Mouse (Mus musculus) neural tube, embryonic 11.5 days (tissue): ENCODE results near the gene Batf3. TPM values are rescaled to one million over a fixed set of nuclear protein-coding genes. Genes with fewer than 3 reads are reported as not detected.

ENCODE experiments used
- ATAC-seq: fragments of 200-750 bp; cut with Nextera tagmentation; 2 replicates; pipeline ENCODE4 v1.8.0; 2017; ENCODE audit warnings: moderate number of reproducible peaks, mild to moderate bottlenecking, moderate TSS enrichment, moderate library complexity; ENCODE audit not compliant: insufficient read depth, low FRiP score, low TSS enrichment
- DNase-seq: peaks from one replicate; pipeline ENCODE4 v3.0.0-alpha.2; 2015; ENCODE audit warnings: low spot score
- H3K27ac ChIP-seq: fragments of 300-500 bp; sonication (generic); 2 replicates; pipeline ENCODE4 v1.5.1; 2014; ENCODE audit warnings: low read depth, mild to moderate bottlenecking, low read length
- H3K27me3 ChIP-seq: fragments of 300-500 bp; sonication (generic); 2 replicates; pipeline ENCODE4 v1.6.1; 2014; ENCODE audit warnings: mild to moderate bottlenecking, low read length, mixed read lengths; ENCODE audit not compliant: control insufficient read depth, insufficient read depth
- H3K36me3 ChIP-seq: fragments of 300-500 bp; sonication (generic); 2 replicates; pipeline ENCODE4 v1.6.1; 2014; ENCODE audit warnings: mild to moderate bottlenecking, low read length, moderate library complexity, mixed read lengths; ENCODE audit not compliant: control insufficient read depth, insufficient read depth
- H3K4me1 ChIP-seq: fragments of 300-500 bp; sonication (generic); 2 replicates; pipeline ENCODE4 v1.6.1; 2014; ENCODE audit warnings: low read length, mixed read lengths; ENCODE audit not compliant: control insufficient read depth, insufficient read depth
- H3K4me2 ChIP-seq: fragments of 300-500 bp; sonication (generic); 2 replicates; pipeline ENCODE4 v1.6.1; 2014; ENCODE audit warnings: low read depth, mild to moderate bottlenecking, moderate library complexity
- H3K4me3 ChIP-seq: fragments of 300-500 bp; sonication (generic); 2 replicates; pipeline ENCODE4 v1.5.1; 2014; ENCODE audit warnings: low read depth, low read length
- H3K9ac ChIP-seq: fragments of 300-500 bp; sonication (generic); 2 replicates; pipeline ENCODE4 v1.6.1; 2014; ENCODE audit warnings: mild to moderate bottlenecking, low read length
- H3K9me3 ChIP-seq: fragments of 300-500 bp; sonication (generic); 2 replicates; pipeline ENCODE4 v1.6.1; 2016; ENCODE audit warnings: low read length; ENCODE audit not compliant: control insufficient read depth
- WGBS: fragments of 180-500 bp; shearing (Covaris S2); extraction: QIAGEN DNeasy Blood & Tissue Kit; methylation state at CpG from one replicate; pipeline ENCODE4 v1.1.7; 2014; 5-methylcytosine and 5-hydroxymethylcytosine counted together
- polyA plus RNA-seq: library from polyadenylated mRNA; unstranded; fragments of >200 nt; fragmentation: Nextera tagmentation; extraction: Ambion mirVana; gene quantifications from 2 replicates; pipeline ENCODE4 v1.2.1, GENCODE M21; 2014

Gene Batf3
- polyA plus RNA-seq, 1 experiment from 2014 or later, result 4.8 TPM

- Histone ChIP-seq H3K27me3 (no peaks in the 10 kb centered on the region), H3K4me3 (no peak overlapping the region), H3K4me2 (no peak overlapping the region), H3K36me3 (no peaks in the 10 kb centered on the region), H3K27ac (no peak overlapping the region), H3K9me3 (no peaks in the 10 kb centered on the region), H3K4me1 (no peaks in the 10 kb centered on the region), H3K9ac (no peak overlapping the region)
- WGBS, result 82% methylated on average over 7 of the region's 7 CpGs
- ATAC-seq (no peak), DNase-seq (no peak)
Measured at GRCm38 (mm10) chr1:191114868-191115267, 17.2 kb downstream of the Batf3 start.

GRCm38 (mm10) chr1:191115514-191116238 is 18.0 kb downstream of the Batf3 start:
- Histone ChIP-seq H3K9ac (no peak overlapping the region), H3K4me3 (no peak overlapping the region), H3K36me3 (no peaks in the 10 kb centered on the region), H3K4me2 (no peak overlapping the region), H3K27ac (no peak overlapping the region), H3K9me3 (no peaks in the 10 kb centered on the region), H3K27me3 (no peaks in the 10 kb centered on the region), H3K4me1 (no peaks in the 10 kb centered on the region)
- DNase-seq, result no peak
- ATAC-seq, result no peak
- 77% methylated on average over 11 of the region's 11 CpGs for WGBS

DNA sequence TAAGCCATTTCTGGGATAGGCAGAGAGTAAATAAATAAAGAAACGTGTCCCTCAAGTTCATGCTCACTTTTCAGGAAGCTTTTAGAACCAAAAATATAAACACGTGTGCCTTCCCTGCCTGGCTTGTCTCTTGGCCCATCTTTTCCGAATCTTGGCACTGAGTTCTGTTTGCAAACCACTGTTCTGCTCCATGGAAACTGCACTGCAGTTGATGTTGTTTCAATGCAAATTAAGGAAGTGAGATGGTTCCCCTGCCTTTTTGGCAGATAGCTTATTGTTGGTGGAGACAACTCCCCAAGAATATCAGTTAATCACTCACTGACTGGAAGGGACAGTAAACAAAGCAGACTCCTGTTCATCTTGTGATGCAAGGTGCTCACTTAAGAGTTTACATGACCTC is 25.1 kb downstream of the Batf3 start:
- Histone ChIP-seq H3K4me3 (no peak overlapping the region), H3K9ac (no peak overlapping the region), H3K27me3 (0 out of 2 replicates have a peak, but pooled peaks cover 4% of the 10 kb centered on the region), H3K9me3 (no peaks in the 10 kb centered on the region), H3K4me1 (no peaks in the 10 kb centered on the region), H3K4me2 (no peak overlapping the region), H3K27ac (no peak overlapping the region), H3K36me3 (no peaks in the 10 kb centered on the region)
- 79% methylated on average over 3 of the region's 3 CpGs for WGBS
- no peak for ATAC-seq
- DNase-seq, result no peak

- ATAC-seq (no peak), DNase-seq (no peak)
- Histone ChIP-seq H3K9me3 (no peaks in the 10 kb centered on the region), H3K9ac (no peak overlapping the region), H3K4me1 (no peaks in the 10 kb centered on the region), H3K4me2 (no peak overlapping the region), H3K27ac (no peak overlapping the region), H3K27me3 (0 out of 2 replicates have a peak, but pooled peaks cover 4% of the 10 kb centered on the region), H3K36me3 (no peaks in the 10 kb centered on the region), H3K4me3 (no peak overlapping the region)
- 88% methylated on average over 2 of the region's 2 CpGs for WGBS
Measured at GRCm38 (mm10) chr1:191123696-191124095, 26.0 kb downstream of the Batf3 start.

DNA sequence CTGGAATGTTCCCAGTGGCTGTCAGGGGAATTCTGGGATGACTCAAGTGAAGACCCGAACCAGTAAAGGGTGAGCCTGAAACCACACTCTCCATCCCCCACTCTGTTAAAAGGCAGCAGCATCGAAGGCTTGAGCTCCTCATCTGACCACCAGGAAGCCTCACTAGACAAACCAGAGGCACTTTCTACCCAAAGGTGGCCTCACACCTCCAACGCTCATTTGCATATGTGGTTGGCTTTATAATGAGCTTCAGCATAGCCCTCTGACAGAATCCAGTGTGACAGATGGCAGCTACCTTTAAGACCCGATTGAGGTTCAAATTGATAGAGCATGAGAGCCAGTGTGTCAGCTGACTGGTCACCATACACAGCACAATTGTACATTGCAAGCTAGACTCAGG is 26.6 kb downstream of the Batf3 start:
- Histone ChIP-seq H3K4me1 (no peaks in the 10 kb centered on the region), H3K27ac (no peak overlapping the region), H3K27me3 (0 out of 2 replicates have a peak, but pooled peaks cover 4% of the 10 kb centered on the region), H3K4me3 (no peak overlapping the region), H3K9me3 (no peaks in the 10 kb centered on the region), H3K9ac (no peak overlapping the region), H3K36me3 (no peaks in the 10 kb centered on the region), H3K4me2 (no peak overlapping the region)
- WGBS, result 66% methylated on average over 4 of the region's 4 CpGs
- no peak for ATAC-seq
- no peak for DNase-seq

DNA sequence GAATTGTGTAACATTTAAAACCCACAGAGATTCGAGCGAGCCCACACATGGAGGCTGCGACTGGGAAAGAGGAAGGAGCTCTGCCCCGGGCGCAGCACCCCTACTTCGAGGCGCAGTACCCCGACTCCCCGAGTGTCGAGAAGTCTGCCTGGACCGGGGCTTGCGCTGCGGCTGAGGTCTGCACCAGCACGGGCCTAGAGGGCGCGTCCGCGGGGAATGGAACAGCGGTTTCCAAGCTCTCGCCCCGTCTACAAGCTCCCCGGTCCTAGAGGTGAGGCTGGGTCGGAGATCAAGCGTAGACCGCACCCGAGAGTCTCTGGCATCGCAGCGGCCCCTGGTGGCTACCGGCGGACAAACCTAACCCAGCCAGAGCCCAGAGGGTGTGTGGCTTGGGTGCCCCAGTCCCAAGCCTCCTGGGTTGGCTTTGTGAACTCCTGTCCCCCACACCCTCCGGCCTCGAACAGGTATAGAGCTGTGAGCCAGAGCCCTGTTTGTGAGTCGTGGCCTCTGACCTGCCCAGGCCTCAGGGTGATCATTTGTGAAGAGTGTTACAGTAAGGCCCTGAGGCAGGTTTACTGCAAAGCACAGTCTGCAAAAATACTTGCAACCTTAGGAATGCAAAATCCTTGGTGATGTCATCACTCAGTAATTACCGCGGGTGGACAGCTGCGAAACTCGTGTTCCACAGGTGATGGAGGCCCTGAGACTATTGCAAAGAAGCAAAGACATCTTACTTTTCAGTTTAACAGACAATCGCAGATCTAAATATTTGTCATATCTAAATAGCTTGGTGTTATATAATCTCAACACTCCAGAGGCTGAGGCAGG is 28.4 kb downstream of the Batf3 start:
- Histone ChIP-seq H3K9me3 (no peaks in the 10 kb centered on the region), H3K27me3 (0 out of 2 replicates have a peak, but pooled peaks cover 4% of the 10 kb centered on the region), H3K36me3 (no peaks in the 10 kb centered on the region), H3K9ac (peak overlapping the region; percentile 24; the same call in 1 of the 2 replicates), H3K4me1 (no peaks in the 10 kb centered on the region), H3K4me3 (peak overlapping the region; percentile 20; the same call in 1 of the 2 replicates), H3K27ac (no peak overlapping the region), H3K4me2 (peak overlapping the region; percentile 40)
- 17% methylated on average over 38 of the region's 38 CpGs for WGBS
- ATAC-seq (no peak), DNase-seq (peak; percentile 76)

DNA sequence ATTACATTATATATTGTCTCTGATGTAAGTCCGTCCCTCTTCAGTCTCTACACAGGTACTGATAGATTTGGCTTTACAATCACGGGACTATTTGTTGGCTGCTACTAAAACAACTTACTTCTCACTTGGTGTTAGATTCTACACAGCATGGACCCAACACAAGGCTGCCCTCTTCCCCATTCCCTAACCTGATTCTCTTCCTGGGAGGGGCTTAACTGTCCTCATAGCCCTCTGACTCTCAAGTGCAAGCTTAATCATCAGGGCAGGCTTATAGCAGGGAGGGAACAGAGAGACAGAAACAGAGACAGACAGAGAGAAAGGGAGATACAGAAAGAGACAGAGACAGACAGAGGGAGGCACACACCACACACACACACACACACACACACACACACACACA is 34.0 kb downstream of the Batf3 start:
- ATAC-seq (no peak), DNase-seq (no peak)
- Histone ChIP-seq H3K27me3 (no peaks in the 10 kb centered on the region), H3K4me1 (no peaks in the 10 kb centered on the region), H3K36me3 (no peaks in the 10 kb centered on the region), H3K4me3 (no peak overlapping the region), H3K27ac (no peak overlapping the region), H3K9me3 (no peaks in the 10 kb centered on the region), H3K4me2 (no peak overlapping the region), H3K9ac (no peak overlapping the region)
- WGBS, result 89% methylated on average over 2 of the region's 2 CpGs

DNA sequence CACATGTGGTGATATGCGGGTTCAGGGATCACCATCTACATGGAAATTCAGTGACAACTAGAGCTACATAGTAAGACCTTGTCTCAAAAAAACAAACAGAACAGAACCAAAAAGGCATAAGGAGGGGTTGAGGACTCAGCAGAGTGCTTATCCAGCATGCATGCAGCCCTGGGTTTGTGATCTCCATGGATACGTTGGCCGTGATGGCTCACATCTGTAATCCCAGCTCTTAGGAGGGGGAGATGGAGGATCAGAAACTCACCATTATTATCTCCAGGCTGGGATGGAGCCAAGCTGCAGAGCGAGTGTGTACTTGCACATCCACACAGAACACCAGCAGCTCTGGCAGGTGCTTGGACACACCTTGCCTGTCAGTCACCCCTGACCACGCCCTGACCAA is 34.6 kb downstream of the Batf3 start:
- WGBS, result 79% methylated on average over 5 of the region's 5 CpGs
- Histone ChIP-seq H3K4me1 (no peaks in the 10 kb centered on the region), H3K36me3 (no peaks in the 10 kb centered on the region), H3K27me3 (no peaks in the 10 kb centered on the region), H3K4me3 (no peak overlapping the region), H3K4me2 (no peak overlapping the region), H3K27ac (no peak overlapping the region), H3K9ac (no peak overlapping the region), H3K9me3 (no peaks in the 10 kb centered on the region)
- DNase-seq, result no peak
- ATAC-seq, result no peak
